Mouse (Mus musculus) neural tube, embryonic 15.5 days (tissue): ENCODE measurements at regions not wholly inside any gene's neighbourhood (a gene's known extent, or its start where the extent isn't known, plus 50 kb on each side); places are given as distances from the start of the nearest gene placed in this dataset.

Experiments
- ATAC-seq: fragments of 200-750 bp; cut with Nextera tagmentation; 2 replicates; pipeline ENCODE4 v1.8.0; 2017; ENCODE audit warnings: mild to moderate bottlenecking, moderate TSS enrichment, moderate library complexity; ENCODE audit not compliant: low FRiP score
- H3K27ac ChIP-seq: fragments of 300-500 bp; sonication (generic); replicated peaks from 2 replicates; pipeline ENCODE4 v1.5.1; 2015; ENCODE audit warnings: mild to moderate bottlenecking, inconsistent platforms
- H3K27me3 ChIP-seq: fragments of 300-500 bp; sonication (generic); replicated peaks from 2 replicates; pipeline ENCODE4 v1.6.1; 2015; ENCODE audit warnings: inconsistent platforms
- H3K36me3 ChIP-seq: fragments of 300-500 bp; sonication (generic); 2 replicates; pipeline ENCODE4 v1.6.1; 2015; ENCODE audit warnings: inconsistent platforms
- H3K4me1 ChIP-seq: fragments of 300-500 bp; sonication (generic); 2 replicates; pipeline ENCODE4 v1.6.1; 2015; ENCODE audit warnings: inconsistent platforms
- H3K4me2 ChIP-seq: fragments of 300-500 bp; sonication (generic); 2 replicates; pipeline ENCODE4 v1.6.1; 2015; ENCODE audit warnings: inconsistent platforms, mild to moderate bottlenecking, moderate library complexity
- H3K4me3 ChIP-seq: fragments of 300-500 bp; sonication (generic); replicated peaks from 2 replicates; pipeline ENCODE4 v1.5.1; 2015; ENCODE audit warnings: mild to moderate bottlenecking, inconsistent platforms
- H3K9ac ChIP-seq: fragments of 300-500 bp; sonication (generic); replicated peaks from 2 replicates; pipeline ENCODE4 v1.6.1; 2015; ENCODE audit warnings: mild to moderate bottlenecking, inconsistent platforms
- H3K9me3 ChIP-seq: fragments of 300-500 bp; sonication (generic); replicated peaks from 2 replicates; pipeline ENCODE4 v1.6.1; 2016; ENCODE audit warnings: inconsistent platforms
- WGBS: fragments of 180-500 bp; shearing (Covaris S2); methylation state at CpG from one replicate; pipeline ENCODE4 v1.1.7; 2015; ENCODE audit warnings: mixed read lengths; 5-methylcytosine and 5-hydroxymethylcytosine counted together

DNA sequence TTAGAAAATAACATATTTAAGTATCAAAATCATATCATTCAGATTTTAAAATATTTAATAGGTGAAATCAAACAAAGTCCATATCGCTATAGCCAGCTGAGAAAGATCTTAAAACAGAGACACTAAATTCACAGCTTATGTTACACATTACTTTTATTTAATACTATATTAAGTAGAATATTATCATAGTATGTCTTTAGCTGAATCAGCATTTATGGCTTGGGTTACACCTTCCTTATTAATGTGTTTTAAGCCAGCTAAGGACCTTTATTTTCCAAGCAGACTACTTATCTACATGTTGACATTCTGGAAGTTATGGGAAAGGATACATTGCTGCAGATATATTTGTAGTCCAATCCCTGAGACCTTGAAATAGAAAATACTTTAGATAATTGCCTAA lies 684.9 kb upstream of the Adgrl4 start:
- Histone ChIP-seq H3K4me1 (no peaks in the 10 kb centered on the region), H3K27me3 (no peaks in the 10 kb centered on the region), H3K4me2 (no peak overlapping the region), H3K4me3 (no peak overlapping the region), H3K27ac (no peak overlapping the region), H3K36me3 (no peaks in the 10 kb centered on the region), H3K9me3 (no peaks in the 10 kb centered on the region), H3K9ac (no peak overlapping the region)
- ATAC-seq = no peak
- 96% methylated on average over 1 of the region's 1 CpGs for WGBS

DNA sequence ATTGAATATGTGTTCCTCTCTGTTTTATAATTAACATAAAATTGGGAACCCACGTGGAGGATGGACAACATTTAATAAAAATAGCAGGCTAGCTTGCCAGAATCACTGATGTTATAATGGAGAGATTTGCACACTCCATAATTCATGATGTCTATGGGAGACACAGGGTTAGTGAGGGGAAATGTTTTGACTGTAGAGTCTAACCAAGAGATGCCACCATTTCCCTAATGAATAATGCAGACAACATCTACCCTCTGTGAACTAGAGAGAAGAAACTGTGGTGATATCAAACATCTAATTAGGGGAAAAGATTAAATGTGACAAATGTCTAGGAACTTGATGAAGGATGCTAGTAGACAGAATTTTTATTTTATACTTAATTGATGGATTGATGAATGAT lies 677.8 kb upstream of the Adgrl4 start:
- Histone ChIP-seq H3K36me3 (no peaks in the 10 kb centered on the region), H3K9me3 (no peaks in the 10 kb centered on the region), H3K9ac (no peak overlapping the region), H3K4me1 (no peaks in the 10 kb centered on the region), H3K4me2 (no peak overlapping the region), H3K27ac (no peak overlapping the region), H3K27me3 (no peaks in the 10 kb centered on the region), H3K4me3 (no peak overlapping the region)
- no peak for ATAC-seq
- WGBS = 29% methylated on average over 1 of the region's 1 CpGs

DNA sequence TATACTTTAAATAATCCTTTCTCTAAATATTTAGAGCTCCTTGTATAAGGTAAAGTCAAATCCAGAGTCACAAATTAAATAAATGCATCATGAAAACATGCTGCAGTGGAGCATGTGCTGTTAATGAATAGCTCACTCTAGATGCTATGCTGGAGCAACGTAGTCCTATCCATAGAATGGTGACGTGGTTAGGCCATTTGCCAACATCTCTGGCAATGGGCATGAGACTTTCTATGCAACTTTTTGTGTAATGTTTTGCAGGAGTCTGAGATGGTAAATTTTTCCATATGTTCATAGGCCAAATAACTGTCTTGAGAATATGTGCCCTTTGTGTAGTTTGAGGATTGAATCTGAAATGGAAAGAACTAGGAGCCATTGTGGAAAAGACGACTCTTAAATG lies 653.1 kb upstream of the Adgrl4 start:
- H3K9me3 ChIP-seq = no peaks in the 10 kb centered on the region
- WGBS = 83% methylated on average over 3 of the region's 3 CpGs
- no peak overlapping the region for H3K4me2 ChIP-seq
- H3K4me1 ChIP-seq = no peaks in the 10 kb centered on the region
- no peak for ATAC-seq
- no peak overlapping the region for H3K27ac ChIP-seq
- H3K36me3 ChIP-seq = no peaks in the 10 kb centered on the region
- H3K27me3 ChIP-seq = no peaks in the 10 kb centered on the region
- H3K9ac ChIP-seq = no peak overlapping the region
- H3K4me3 ChIP-seq = no peak overlapping the region

DNA sequence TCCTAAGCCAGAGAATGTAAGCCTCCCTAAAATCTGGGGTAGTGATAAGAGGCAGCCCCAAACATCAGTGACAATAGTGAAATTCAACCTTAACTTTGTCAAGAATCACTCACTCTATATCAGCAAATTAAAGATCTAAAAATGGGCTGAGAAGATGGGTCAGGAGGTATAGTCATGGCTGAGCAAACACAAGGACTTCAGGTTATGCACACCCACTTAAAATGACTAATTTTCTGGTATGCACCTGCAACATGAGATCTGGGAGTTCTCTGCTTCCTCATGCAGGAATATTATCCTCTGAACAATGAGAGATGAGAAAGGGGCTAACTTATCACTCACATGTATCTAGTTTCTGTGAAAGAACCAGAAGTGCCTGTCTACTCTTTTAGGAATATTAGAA lies 619.9 kb upstream of the Adgrl4 start:
- no peak for ATAC-seq
- Histone ChIP-seq H3K4me1 (no peaks in the 10 kb centered on the region), H3K27me3 (no peaks in the 10 kb centered on the region), H3K36me3 (no peaks in the 10 kb centered on the region), H3K27ac (no peak overlapping the region), H3K4me2 (no peak overlapping the region), H3K4me3 (no peak overlapping the region), H3K9ac (no peak overlapping the region), H3K9me3 (no peaks in the 10 kb centered on the region)

DNA sequence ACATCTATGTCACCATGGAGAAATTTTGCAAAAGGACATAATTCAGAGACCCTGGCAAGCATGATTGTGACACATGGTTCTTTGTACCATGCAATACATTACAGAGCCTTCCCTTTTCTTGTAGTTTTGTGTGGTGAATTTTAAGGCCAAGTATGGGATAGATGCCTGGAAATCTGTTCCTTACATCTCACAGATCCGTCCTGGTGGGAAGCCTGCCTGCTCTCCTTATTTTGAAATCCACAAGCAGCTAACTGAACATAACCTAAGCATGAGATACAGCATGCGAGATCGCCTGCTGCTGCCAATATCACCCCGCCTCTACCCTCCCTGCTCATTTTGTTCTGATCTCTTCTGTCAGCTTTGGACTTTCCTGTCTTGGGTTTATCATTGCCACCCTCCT lies 618.3 kb upstream of the Adgrl4 start:
- Histone ChIP-seq H3K9ac (no peak overlapping the region), H3K9me3 (no peaks in the 10 kb centered on the region), H3K4me3 (no peak overlapping the region), H3K4me1 (no peaks in the 10 kb centered on the region), H3K4me2 (no peak overlapping the region), H3K36me3 (no peaks in the 10 kb centered on the region), H3K27me3 (no peaks in the 10 kb centered on the region), H3K27ac (no peak overlapping the region)
- 87% methylated on average over 4 of the region's 4 CpGs for WGBS
- ATAC-seq = no peak

DNA sequence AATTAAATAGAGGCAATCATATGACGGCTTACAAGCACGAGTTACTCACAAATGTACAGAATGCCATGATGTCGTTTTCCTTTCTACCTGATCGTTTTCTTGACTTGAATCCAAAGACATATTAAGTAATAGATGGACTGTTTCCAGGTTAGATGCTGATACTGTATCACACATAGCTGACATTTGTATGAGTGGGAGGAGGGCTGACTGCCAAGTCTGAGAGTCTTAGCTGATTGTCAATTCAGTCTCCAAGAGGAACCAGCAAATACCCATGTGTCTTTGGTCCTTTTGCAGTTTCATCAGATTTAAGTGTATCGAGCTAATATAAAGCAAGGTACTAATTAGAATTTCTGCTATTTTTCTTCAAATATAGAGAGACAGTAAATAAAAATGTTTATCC lies 617.6 kb upstream of the Adgrl4 start:
- Histone ChIP-seq H3K36me3 (no peaks in the 10 kb centered on the region), H3K4me1 (no peaks in the 10 kb centered on the region), H3K9me3 (no peaks in the 10 kb centered on the region), H3K27me3 (no peaks in the 10 kb centered on the region), H3K27ac (no peak overlapping the region), H3K4me2 (no peak overlapping the region), H3K9ac (no peak overlapping the region), H3K4me3 (no peak overlapping the region)
- 91% methylated on average over 5 of the region's 5 CpGs for WGBS
- ATAC-seq = no peak

DNA sequence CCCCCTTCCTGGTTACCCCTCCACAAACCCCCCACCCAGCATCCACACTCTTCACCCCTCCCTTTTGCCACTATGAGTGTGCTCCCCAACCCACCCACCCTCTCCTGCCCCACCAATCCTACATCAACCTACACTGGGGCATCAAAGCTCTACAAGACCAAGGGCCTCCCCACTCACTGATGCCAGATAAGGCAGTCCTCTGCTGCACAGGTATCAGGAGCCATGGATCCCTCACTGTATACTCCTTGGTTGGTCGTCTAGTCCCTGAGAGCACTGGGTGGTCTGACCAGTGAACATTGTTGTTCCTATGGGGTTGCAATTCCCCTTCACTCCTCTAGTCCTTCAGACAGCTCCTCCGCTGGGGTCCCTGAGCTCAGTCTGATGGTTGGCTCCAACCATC lies 591.7 kb upstream of the Adgrl4 start:
- H3K9me3 ChIP-seq = no peaks in the 10 kb centered on the region
- no peaks in the 10 kb centered on the region for H3K27me3 ChIP-seq
- H3K9ac ChIP-seq = no peak overlapping the region
- no peak overlapping the region for H3K27ac ChIP-seq
- no peak overlapping the region for H3K4me3 ChIP-seq
- ATAC-seq = no peak
- no peaks in the 10 kb centered on the region for H3K4me1 ChIP-seq
- H3K4me2 ChIP-seq = no peak overlapping the region
- no peaks in the 10 kb centered on the region for H3K36me3 ChIP-seq
- 97% methylated on average over 2 of the region's 2 CpGs for WGBS

DNA sequence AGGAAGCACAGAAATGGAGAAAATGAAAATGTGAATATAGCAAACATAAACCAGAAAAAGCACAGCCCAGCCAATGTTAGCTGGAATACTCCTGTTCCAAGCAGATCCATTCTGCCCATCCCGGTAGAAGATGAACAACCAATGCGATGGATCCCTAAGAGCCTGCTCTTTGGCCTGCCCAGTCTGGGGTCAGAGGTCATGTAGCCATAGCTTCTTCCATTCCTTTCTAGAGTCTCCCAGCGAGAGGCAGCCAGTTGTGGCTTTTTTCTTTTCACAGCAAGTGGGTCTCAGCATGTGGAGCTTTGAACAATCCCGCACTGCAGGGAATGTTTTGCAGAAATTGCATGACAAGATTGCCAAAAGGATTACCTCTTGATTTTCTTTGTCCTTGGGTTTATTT lies 585.6 kb upstream of the Adgrl4 start:
- Histone ChIP-seq H3K4me1 (no peaks in the 10 kb centered on the region), H3K36me3 (no peaks in the 10 kb centered on the region), H3K9ac (no peak overlapping the region), H3K27ac (no peak overlapping the region), H3K4me2 (no peak overlapping the region), H3K9me3 (no peaks in the 10 kb centered on the region), H3K27me3 (no peaks in the 10 kb centered on the region), H3K4me3 (no peak overlapping the region)
- 25% methylated on average over 4 of the region's 4 CpGs for WGBS
- no peak for ATAC-seq

DNA sequence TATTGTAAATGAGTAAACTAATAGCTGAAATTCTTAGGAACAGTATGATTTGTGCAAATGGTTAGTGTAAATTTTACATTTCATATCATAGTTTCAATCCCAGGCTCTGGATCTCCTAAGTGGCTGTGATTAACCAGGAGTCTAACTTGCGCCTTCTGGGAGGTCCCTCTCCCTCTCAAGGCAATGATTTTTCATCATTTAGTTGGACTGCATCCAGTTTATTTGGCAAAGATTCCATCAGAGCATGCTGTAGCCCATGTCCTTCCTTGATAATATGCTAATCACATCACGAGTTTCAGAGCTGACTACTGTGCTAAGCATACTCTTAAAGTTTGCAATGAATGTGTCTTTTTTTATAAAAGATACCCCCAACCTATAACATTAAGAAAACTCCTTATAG lies 541.0 kb upstream of the Adgrl4 start:
- no peaks in the 10 kb centered on the region for H3K4me1 ChIP-seq
- H3K9me3 ChIP-seq = no peaks in the 10 kb centered on the region
- H3K4me3 ChIP-seq = no peak overlapping the region
- no peak overlapping the region for H3K9ac ChIP-seq
- ATAC-seq = no peak
- no peak overlapping the region for H3K27ac ChIP-seq
- WGBS = 71% methylated on average over 2 of the region's 2 CpGs
- H3K27me3 ChIP-seq = no peaks in the 10 kb centered on the region
- no peaks in the 10 kb centered on the region for H3K36me3 ChIP-seq
- no peak overlapping the region for H3K4me2 ChIP-seq

DNA sequence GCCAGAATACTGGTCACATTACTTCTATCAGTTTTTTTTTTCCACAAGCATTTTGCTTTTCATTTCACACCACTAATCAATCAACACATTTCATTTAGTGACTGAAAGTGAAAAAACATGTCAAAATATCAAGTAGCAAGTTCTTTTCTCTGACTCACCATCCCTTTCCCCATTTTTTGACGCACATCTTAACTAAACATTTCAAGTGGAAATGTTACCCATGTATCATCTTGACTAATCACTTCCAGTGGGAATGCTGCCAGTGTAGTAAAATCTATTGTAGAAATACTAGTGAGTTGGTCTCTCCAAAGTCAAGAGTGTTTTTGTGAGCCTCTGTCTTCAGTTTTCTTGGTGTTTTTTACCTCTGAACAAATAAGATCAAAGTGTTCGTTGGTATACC lies 527.6 kb upstream of the Adgrl4 start:
- Histone ChIP-seq H3K9me3 (no peaks in the 10 kb centered on the region), H3K4me1 (no peaks in the 10 kb centered on the region), H3K36me3 (no peaks in the 10 kb centered on the region), H3K4me3 (no peak overlapping the region), H3K27me3 (no peaks in the 10 kb centered on the region), H3K27ac (no peak overlapping the region), H3K9ac (no peak overlapping the region), H3K4me2 (no peak overlapping the region)
- no peak for ATAC-seq
- 86% methylated on average over 2 of the region's 2 CpGs for WGBS

DNA sequence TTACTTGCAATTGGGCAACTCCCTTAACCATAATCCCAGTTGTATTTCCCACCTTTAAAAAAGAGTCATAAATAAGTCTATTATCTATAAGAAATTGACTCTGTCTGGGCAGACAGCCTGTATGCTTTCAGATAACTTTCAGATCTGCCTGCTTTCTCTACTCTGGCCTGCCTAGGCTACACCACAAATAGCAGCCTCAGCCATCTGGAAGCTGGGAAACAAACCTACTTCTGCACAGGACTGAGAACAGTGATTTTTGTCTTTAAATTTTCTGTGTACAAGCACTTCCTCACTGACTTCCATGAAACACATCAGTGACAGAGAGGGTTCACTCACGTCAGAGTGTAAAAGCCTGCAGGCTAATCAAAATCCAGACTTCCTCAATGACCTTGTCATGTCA lies 482.8 kb upstream of the Adgrl4 start:
- Histone ChIP-seq H3K4me3 (no peak overlapping the region), H3K4me2 (no peak overlapping the region), H3K27me3 (no peaks in the 10 kb centered on the region), H3K36me3 (no peaks in the 10 kb centered on the region), H3K9me3 (no peaks in the 10 kb centered on the region), H3K4me1 (no peaks in the 10 kb centered on the region), H3K27ac (no peak overlapping the region), H3K9ac (no peak overlapping the region)
- no peak for ATAC-seq
- 70% methylated on average over 1 of the region's 1 CpGs for WGBS

DNA sequence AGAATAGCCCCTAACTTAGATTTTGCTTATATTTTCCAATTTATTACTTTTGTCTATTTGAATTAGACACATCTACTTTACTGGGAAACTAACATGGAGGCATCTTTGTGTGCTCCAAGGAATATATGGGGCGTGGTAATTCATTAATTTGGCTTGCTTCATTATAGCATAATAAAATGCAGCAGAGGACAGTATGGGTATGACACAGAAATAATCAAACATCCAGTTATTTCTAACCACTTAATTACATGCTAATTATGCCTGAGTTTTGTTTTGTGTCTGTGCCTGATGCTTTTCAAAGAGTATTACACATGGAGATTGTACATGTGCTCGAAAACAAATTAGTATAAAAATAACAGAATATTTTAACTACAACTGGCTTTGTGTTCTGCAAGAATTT lies 438.0 kb upstream of the Adgrl4 start:
- Histone ChIP-seq H3K9ac (no peak overlapping the region), H3K4me1 (no peaks in the 10 kb centered on the region), H3K27me3 (no peaks in the 10 kb centered on the region), H3K4me2 (no peak overlapping the region), H3K9me3 (no peaks in the 10 kb centered on the region), H3K27ac (no peak overlapping the region), H3K4me3 (no peak overlapping the region), H3K36me3 (no peaks in the 10 kb centered on the region)
- whole genome bisulfite sequencing = 58% methylated on average over 2 of the region's 2 CpGs
- ATAC-seq = no peak

DNA sequence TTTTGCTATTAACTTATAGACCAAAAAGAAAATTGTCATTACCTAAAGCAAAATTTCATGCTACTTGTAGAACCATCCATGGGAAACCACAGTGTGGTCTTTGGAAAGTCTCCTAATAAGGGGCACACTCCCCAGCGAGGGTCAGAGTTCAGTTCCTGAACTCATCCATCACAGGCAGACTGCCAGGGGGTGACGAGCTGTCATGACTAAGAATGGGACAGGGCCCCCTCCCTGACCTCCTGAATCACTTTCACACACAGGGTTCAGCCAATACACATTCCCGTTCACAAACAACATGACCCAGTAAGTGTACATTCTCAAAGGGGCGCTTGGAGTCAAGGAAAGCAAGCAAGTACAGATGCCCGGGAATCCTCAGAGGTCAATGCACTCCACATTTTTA lies 437.5 kb upstream of the Adgrl4 start:
- Histone ChIP-seq H3K27me3 (no peaks in the 10 kb centered on the region), H3K4me3 (no peak overlapping the region), H3K4me2 (no peak overlapping the region), H3K9ac (no peak overlapping the region), H3K27ac (no peak overlapping the region), H3K4me1 (no peaks in the 10 kb centered on the region), H3K9me3 (no peaks in the 10 kb centered on the region), H3K36me3 (no peaks in the 10 kb centered on the region)
- 19% methylated on average over 5 of the region's 5 CpGs for WGBS
- ATAC-seq = no peak
